Mouse (Mus musculus) heart, embryonic 12.5 days (tissue): ENCODE results near the gene Miga2. TPM values are rescaled to one million over a fixed set of nuclear protein-coding genes. Genes with fewer than 3 reads are reported as not detected.

Source experiments
- ATAC-seq: fragments of 200-750 bp; cut with Nextera tagmentation; 2 replicates; pipeline ENCODE4 v1.8.0; 2017; ENCODE audit warnings: moderate TSS enrichment, moderate library complexity; ENCODE audit not compliant: insufficient number of reproducible peaks, low FRiP score
- H3K27ac ChIP-seq: fragments of 300-500 bp; sonication (generic); 2 replicates; pipeline ENCODE4 v1.5.1; 2016; ENCODE audit warnings: mild to moderate bottlenecking, moderate library complexity; ENCODE audit not compliant: poor library complexity, severe bottlenecking
- H3K27me3 ChIP-seq: fragments of 300-500 bp; sonication (generic); replicated peaks from 2 replicates; pipeline ENCODE4 v1.6.1; 2016; ENCODE audit warnings: mild to moderate bottlenecking, moderate library complexity
- H3K36me3 ChIP-seq: fragments of 300-500 bp; sonication (generic); 2 replicates; pipeline ENCODE4 v1.6.1; 2016; ENCODE audit warnings: mild to moderate bottlenecking, moderate library complexity
- H3K4me1 ChIP-seq: fragments of 300-500 bp; sonication (generic); replicated peaks from 2 replicates; pipeline ENCODE4 v1.6.1; 2016; ENCODE audit warnings: mild to moderate bottlenecking
- H3K4me2 ChIP-seq: fragments of 300-500 bp; sonication (generic); 2 replicates; pipeline ENCODE4 v1.6.1; 2016; ENCODE audit warnings: mild to moderate bottlenecking, moderate library complexity
- H3K4me3 ChIP-seq: fragments of 300-500 bp; sonication (generic); 2 replicates; pipeline ENCODE4 v1.5.1; 2016; ENCODE audit warnings: mild to moderate bottlenecking
- H3K9ac ChIP-seq: fragments of 300-500 bp; sonication (generic); 2 replicates; pipeline ENCODE4 v1.6.1; 2016; ENCODE audit warnings: mild to moderate bottlenecking, moderate library complexity
- H3K9me3 ChIP-seq: fragments of 300-500 bp; sonication (generic); replicated peaks from 2 replicates; pipeline ENCODE4 v1.6.1; 2016; ENCODE audit warnings: mild to moderate bottlenecking, moderate library complexity
- WGBS: fragments of 180-500 bp; shearing (Covaris S2); methylation state at CpG from one replicate; pipeline ENCODE4 v1.1.7; 2016; 5-methylcytosine and 5-hydroxymethylcytosine counted together
- polyA plus RNA-seq: library from polyadenylated mRNA; unstranded; fragments of >200 nt; fragmentation: Nextera tagmentation; extraction: Ambion mirVana; gene quantifications from 2 replicates; pipeline ENCODE4 v1.2.1, GENCODE M21; 2016

Gene Miga2
- polyA plus RNA-seq, 1 experiment from 2014 or later, result 32.7 TPM

GRCm38 (mm10) chr2:30342061-30342460 is 22.0 kb upstream of the Miga2 start:
- ATAC-seq, result no peak
- Histone ChIP-seq H3K27me3 (no peaks in the 10 kb centered on the region), H3K4me2 (no peak overlapping the region), H3K4me3 (no peak overlapping the region), H3K9me3 (no peaks in the 10 kb centered on the region), H3K9ac (no peak overlapping the region), H3K36me3 (peaks cover 96% of the 10 kb centered on the region), H3K27ac (no peak overlapping the region), H3K4me1 (peaks cover 22% of the 10 kb centered on the region)
- WGBS, result 83% methylated on average over 3 of the region's 3 CpGs

GRCm38 (mm10) chr2:30342544-30342943 is 21.5 kb upstream of the Miga2 start:
- H3K27me3 ChIP-seq, result no peaks in the 10 kb centered on the region
- WGBS, result 91% methylated on average over 7 of the region's 7 CpGs
- H3K9ac ChIP-seq, result no peak overlapping the region
- H3K4me2 ChIP-seq, result no peak overlapping the region
- peaks cover 18% of the 10 kb centered on the region for H3K4me1 ChIP-seq
- ATAC-seq, result no peak
- no peaks in the 10 kb centered on the region for H3K9me3 ChIP-seq
- H3K36me3 ChIP-seq, result peaks cover 96% of the 10 kb centered on the region
- no peak overlapping the region for H3K4me3 ChIP-seq
- no peak overlapping the region for H3K27ac ChIP-seq

GRCm38 (mm10) chr2:30343601-30344137 is 20.4 kb upstream of the Miga2 start:
- H3K27me3 ChIP-seq, result no peaks in the 10 kb centered on the region
- H3K4me3 ChIP-seq, result no peak overlapping the region
- 76% methylated on average over 14 of the region's 14 CpGs for WGBS
- H3K4me2 ChIP-seq, result no peak overlapping the region
- no peaks in the 10 kb centered on the region for H3K9me3 ChIP-seq
- peak overlapping the region; percentile 60 for H3K27ac ChIP-seq
- no peak overlapping the region for H3K9ac ChIP-seq
- H3K36me3 ChIP-seq, result peaks cover 99% of the 10 kb centered on the region
- ATAC-seq, result 0 out of 2 replicates have a peak, but pooled peaks have one; percentile 24
- H3K4me1 ChIP-seq, result peaks cover 18% of the 10 kb centered on the region

GRCm38 (mm10) chr2:30345971-30346676 is 17.9 kb upstream of the Miga2 start:
- no peaks in the 10 kb centered on the region for H3K9me3 ChIP-seq
- H3K4me2 ChIP-seq, result no peak overlapping the region
- WGBS, result 91% methylated on average over 7 of the region's 7 CpGs
- no peaks in the 10 kb centered on the region for H3K27me3 ChIP-seq
- H3K4me3 ChIP-seq, result no peak overlapping the region
- H3K36me3 ChIP-seq, result peaks cover 99% of the 10 kb centered on the region
- peaks cover 18% of the 10 kb centered on the region for H3K4me1 ChIP-seq
- no peak overlapping the region for H3K27ac ChIP-seq
- no peak for ATAC-seq
- no peak overlapping the region for H3K9ac ChIP-seq

GRCm38 (mm10) chr2:30349196-30349595 is 14.8 kb upstream of the Miga2 start:
- Histone ChIP-seq H3K27me3 (no peaks in the 10 kb centered on the region), H3K9me3 (no peaks in the 10 kb centered on the region), H3K9ac (no peak overlapping the region), H3K4me1 (peaks cover 8% of the 10 kb centered on the region), H3K36me3 (peaks cover 92% of the 10 kb centered on the region), H3K4me3 (no peak overlapping the region), H3K4me2 (no peak overlapping the region), H3K27ac (no peak overlapping the region)
- WGBS, result 82% methylated on average over 6 of the region's 6 CpGs
- ATAC-seq, result no peak

GRCm38 (mm10) chr2:30351149-30351548 is 12.9 kb upstream of the Miga2 start:
- Histone ChIP-seq H3K27ac (no peak overlapping the region), H3K9ac (no peak overlapping the region), H3K4me2 (no peak overlapping the region), H3K27me3 (no peaks in the 10 kb centered on the region), H3K36me3 (peaks cover 82% of the 10 kb centered on the region), H3K4me1 (peaks cover 15% of the 10 kb centered on the region), H3K4me3 (no peak overlapping the region), H3K9me3 (no peaks in the 10 kb centered on the region)
- 71% methylated on average over 2 of the region's 2 CpGs for WGBS
- ATAC-seq, result no peak

GRCm38 (mm10) chr2:30355861-30356260 is 8.2 kb upstream of the Miga2 start:
- H3K9ac ChIP-seq, result peak overlapping the region; percentile 92; the same call in 1 of the 2 replicates
- ATAC-seq, result no peak
- H3K9me3 ChIP-seq, result no peaks in the 10 kb centered on the region
- no peak overlapping the region for H3K27ac ChIP-seq
- no peak overlapping the region for H3K4me3 ChIP-seq
- H3K4me2 ChIP-seq, result no peak overlapping the region
- peaks cover 36% of the 10 kb centered on the region for H3K36me3 ChIP-seq
- WGBS, result 65% methylated on average over 4 of the region's 4 CpGs
- peaks cover 44% of the 10 kb centered on the region for H3K4me1 ChIP-seq
- no peaks in the 10 kb centered on the region for H3K27me3 ChIP-seq

- Histone ChIP-seq H3K36me3 (peaks cover 32% of the 10 kb centered on the region), H3K27me3 (no peaks in the 10 kb centered on the region), H3K9ac (peak overlapping the region; percentile 92; the same call in 1 of the 2 replicates), H3K27ac (peak overlapping the region; percentile 91; the same call in 1 of the 2 replicates), H3K9me3 (no peaks in the 10 kb centered on the region), H3K4me1 (peaks cover 44% of the 10 kb centered on the region), H3K4me2 (no peak overlapping the region), H3K4me3 (no peak overlapping the region)
- WGBS, result 43% methylated on average over 4 of the region's 4 CpGs
- ATAC-seq, result no peak
Observed at GRCm38 (mm10) chr2:30356266-30356665, 7.8 kb upstream of the Miga2 start.

GRCm38 (mm10) chr2:30356906-30357305 is 7.1 kb upstream of the Miga2 start:
- Histone ChIP-seq H3K36me3 (peaks cover 31% of the 10 kb centered on the region), H3K27me3 (no peaks in the 10 kb centered on the region), H3K9ac (peak overlapping the region; percentile 92), H3K4me1 (peaks cover 44% of the 10 kb centered on the region), H3K27ac (peak overlapping the region; percentile 91), H3K4me3 (no peak overlapping the region), H3K9me3 (no peaks in the 10 kb centered on the region), H3K4me2 (peak overlapping the region; percentile 92)
- ATAC-seq, result no peak
- WGBS, result 55% methylated on average over 9 of the region's 9 CpGs

- 43% methylated on average over 8 of the region's 8 CpGs for WGBS
- peak overlapping the region; percentile 91 for H3K27ac ChIP-seq
- H3K27me3 ChIP-seq, result no peaks in the 10 kb centered on the region
- peak overlapping the region; percentile 84 for H3K4me3 ChIP-seq
- H3K9me3 ChIP-seq, result 0 out of 2 replicates have a peak, but pooled peaks cover 3% of the 10 kb centered on the region
- H3K9ac ChIP-seq, result peak overlapping the region; percentile 92
- peaks cover 24% of the 10 kb centered on the region for H3K36me3 ChIP-seq
- H3K4me1 ChIP-seq, result peaks cover 44% of the 10 kb centered on the region
- peak overlapping the region; percentile 92 for H3K4me2 ChIP-seq
- ATAC-seq, result peak; percentile 42; the same call in 1 of the 2 replicates
Observed at GRCm38 (mm10) chr2:30357552-30358510, 6.2 kb upstream of the Miga2 start.
